Mouse (Mus musculus) limb, embryonic 14.5 days (tissue): ENCODE measurements around the gene Zfp473. TPM values are rescaled to one million over a fixed set of nuclear protein-coding genes. Genes with fewer than 3 reads are reported as not detected.

Experiments
- ATAC-seq: fragments of 200-750 bp; cut with Nextera tagmentation; 2 replicates; pipeline ENCODE4 v1.8.0; 2017; ENCODE audit warnings: low read depth, moderate number of reproducible peaks, moderate TSS enrichment; ENCODE audit not compliant: low FRiP score
- DNase-seq: peaks from one replicate; pipeline ENCODE4 v3.0.0-alpha.2; 2015; ENCODE audit warnings: low spot score
- H3K27ac ChIP-seq: fragments of 300-500 bp; sonication (generic); replicated peaks from 2 replicates; pipeline ENCODE4 v1.5.1; 2014; ENCODE audit warnings: low read depth, mild to moderate bottlenecking, low read length, moderate library complexity, mixed read lengths
- H3K27me3 ChIP-seq: fragments of 300-500 bp; sonication (generic); 2 replicates; pipeline ENCODE4 v1.6.1; 2014; ENCODE audit warnings: low read length, mixed read lengths; ENCODE audit not compliant: control insufficient read depth, insufficient read depth
- H3K36me3 ChIP-seq: fragments of 300-500 bp; sonication (generic); 2 replicates; pipeline ENCODE4 v1.6.1; 2014; ENCODE audit warnings: mild to moderate bottlenecking, low read length, moderate library complexity, mixed read lengths; ENCODE audit not compliant: control insufficient read depth, insufficient read depth
- H3K4me1 ChIP-seq: fragments of 300-500 bp; sonication (generic); 2 replicates; pipeline ENCODE4 v1.6.1; 2014; ENCODE audit warnings: antibody characterized with exemption, low read length, mixed read lengths; ENCODE audit not compliant: control insufficient read depth, insufficient read depth
- H3K4me2 ChIP-seq: fragments of 300-500 bp; sonication (generic); replicated peaks from 2 replicates; pipeline ENCODE4 v1.6.1; 2014; ENCODE audit warnings: low read depth, mild to moderate bottlenecking, low read length, moderate library complexity; ENCODE audit not compliant: severe bottlenecking
- H3K4me3 ChIP-seq: fragments of 300-500 bp; sonication (generic); replicated peaks from 2 replicates; pipeline ENCODE4 v1.5.1; 2014; ENCODE audit warnings: low read length
- H3K9ac ChIP-seq: fragments of 300-500 bp; sonication (generic); 2 replicates; pipeline ENCODE4 v1.6.1; 2014; ENCODE audit warnings: mild to moderate bottlenecking, low read depth, low read length, moderate library complexity; ENCODE audit not compliant: severe bottlenecking
- H3K9me3 ChIP-seq: fragments of 300-500 bp; sonication (generic); 2 replicates; pipeline ENCODE4 v1.6.1; 2016; ENCODE audit warnings: low read length; ENCODE audit not compliant: control insufficient read depth
- POLR2A ChIP-seq: fragments of 200-500 bp; IDR thresholded peaks from 2 replicates; pipeline ENCODE4 v1.8.0; 2012; ENCODE audit warnings: inconsistent platforms, mild to moderate bottlenecking, moderate library complexity, borderline replicate concordance; ENCODE audit not compliant: insufficient read depth, insufficient read length; ENCODE audit errors: extremely low read depth
- WGBS: fragments of 180-500 bp; shearing (Covaris S2); extraction: QIAGEN DNeasy Blood & Tissue Kit; methylation state at CpG from one replicate; pipeline ENCODE4 v1.1.7; 2014; 5-methylcytosine and 5-hydroxymethylcytosine counted together
- polyA plus RNA-seq, 2 experiments: library from polyadenylated mRNA; depleted of rRNA in 1 of 2; stranded (reverse) in 1 of 2; unstranded in 1 of 2; fragments of >200 nt; fragmentation: Nextera tagmentation in 1 of 2; extraction: Ambion mirVana in 1 of 2; gene quantifications; 2 replicates each; pipeline versions ENCODE4 v1.2.1 to v1.2.3; 2012 to 2014

The Zfp473 gene
- polyA plus RNA-seq, 2 experiments: 1.4 to 1.6 TPM

- no peak overlapping the region for H3K4me3 ChIP-seq
- no peaks in the 10 kb centered on the region for H3K4me1 ChIP-seq
- H3K9ac ChIP-seq: no peak overlapping the region
- H3K9me3 ChIP-seq: no peaks in the 10 kb centered on the region
- DNase-seq (no peak), ATAC-seq (no peak)
- no peaks in the 10 kb centered on the region for H3K27me3 ChIP-seq
- H3K27ac ChIP-seq: no peak overlapping the region
- no peak for TF ChIP-seq POLR2A
- H3K4me2 ChIP-seq: no peak overlapping the region
- H3K36me3 ChIP-seq: no peaks in the 10 kb centered on the region
Measured at GRCm38 (mm10) chr7:44706322-44706721, 44.5 kb downstream of the Zfp473 start.

GRCm38 (mm10) chr7:44705086-44705485 lies 45.8 kb downstream of the Zfp473 start:
- ATAC-seq (no peak), DNase-seq (no peak)
- no peak for TF ChIP-seq POLR2A
- Histone ChIP-seq H3K4me3 (no peak overlapping the region), H3K9ac (no peak overlapping the region), H3K27me3 (no peaks in the 10 kb centered on the region), H3K9me3 (no peaks in the 10 kb centered on the region), H3K36me3 (no peaks in the 10 kb centered on the region), H3K27ac (no peak overlapping the region), H3K4me1 (no peaks in the 10 kb centered on the region), H3K4me2 (no peak overlapping the region)
- 83% methylated on average over 4 of the region's 4 CpGs for WGBS

- Histone ChIP-seq H3K4me3 (no peak overlapping the region), H3K9me3 (no peaks in the 10 kb centered on the region), H3K4me2 (no peak overlapping the region), H3K27me3 (no peaks in the 10 kb centered on the region), H3K4me1 (no peaks in the 10 kb centered on the region), H3K36me3 (no peaks in the 10 kb centered on the region), H3K27ac (no peak overlapping the region), H3K9ac (no peak overlapping the region)
- 54% methylated on average over 3 of the region's 3 CpGs for WGBS
- TF ChIP-seq POLR2A: no peak
- DNase-seq: no peak
- no peak for ATAC-seq
Measured at GRCm38 (mm10) chr7:44704363-44704762, 46.5 kb downstream of the Zfp473 start.

- WGBS: 78% methylated on average over 8 of the region's 8 CpGs
- no peaks in the 10 kb centered on the region for H3K36me3 ChIP-seq
- no peak overlapping the region for H3K4me3 ChIP-seq
- no peak for TF ChIP-seq POLR2A
- DNase-seq (no peak), ATAC-seq (no peak)
- no peaks in the 10 kb centered on the region for H3K27me3 ChIP-seq
- no peak overlapping the region for H3K4me2 ChIP-seq
- no peak overlapping the region for H3K27ac ChIP-seq
- no peak overlapping the region for H3K9ac ChIP-seq
- no peaks in the 10 kb centered on the region for H3K9me3 ChIP-seq
- H3K4me1 ChIP-seq: no peaks in the 10 kb centered on the region
Measured at GRCm38 (mm10) chr7:44702985-44703384, 47.9 kb downstream of the Zfp473 start.

- 9% methylated on average over 6 of the region's 6 CpGs for WGBS
- no peaks in the 10 kb centered on the region for H3K9me3 ChIP-seq
- no peak overlapping the region for H3K4me3 ChIP-seq
- H3K36me3 ChIP-seq: no peaks in the 10 kb centered on the region
- TF ChIP-seq POLR2A: no peak
- H3K9ac ChIP-seq: no peak overlapping the region
- DNase-seq (peak; percentile 53), ATAC-seq (0 out of 2 replicates have a peak, but pooled peaks have one; percentile 21)
- H3K4me1 ChIP-seq: peaks cover 5% of the 10 kb centered on the region; the same call in 1 of the 2 replicates
- no peak overlapping the region for H3K4me2 ChIP-seq
- H3K27me3 ChIP-seq: no peaks in the 10 kb centered on the region
- H3K27ac ChIP-seq: no peak overlapping the region
Measured at GRCm38 (mm10) chr7:44701921-44702320, 48.9 kb downstream of the Zfp473 start.

- H3K27me3 ChIP-seq: no peaks in the 10 kb centered on the region
- ATAC-seq (no peak), DNase-seq (no peak)
- WGBS: 64% methylated on average over 7 of the region's 7 CpGs
- H3K9me3 ChIP-seq: no peaks in the 10 kb centered on the region
- H3K9ac ChIP-seq: no peak overlapping the region
- H3K4me3 ChIP-seq: no peak overlapping the region
- TF ChIP-seq POLR2A: no peak
- H3K27ac ChIP-seq: no peak overlapping the region
- peaks cover 8% of the 10 kb centered on the region; the same call in 1 of the 2 replicates for H3K4me1 ChIP-seq
- no peaks in the 10 kb centered on the region for H3K36me3 ChIP-seq
- no peak overlapping the region for H3K4me2 ChIP-seq
Measured at GRCm38 (mm10) chr7:44697980-44698379, 52.9 kb downstream of the Zfp473 start.
